Mouse (Mus musculus): ENCODE data around the gene Cdiptos. TPM values are rescaled to one million over a fixed set of nuclear protein-coding genes. Genes with fewer than 3 reads are reported as not detected.

The Cdiptos gene
- polyA plus RNA-seq, 1 experiment from 2014 or later, result 0.88 TPM

DNA sequence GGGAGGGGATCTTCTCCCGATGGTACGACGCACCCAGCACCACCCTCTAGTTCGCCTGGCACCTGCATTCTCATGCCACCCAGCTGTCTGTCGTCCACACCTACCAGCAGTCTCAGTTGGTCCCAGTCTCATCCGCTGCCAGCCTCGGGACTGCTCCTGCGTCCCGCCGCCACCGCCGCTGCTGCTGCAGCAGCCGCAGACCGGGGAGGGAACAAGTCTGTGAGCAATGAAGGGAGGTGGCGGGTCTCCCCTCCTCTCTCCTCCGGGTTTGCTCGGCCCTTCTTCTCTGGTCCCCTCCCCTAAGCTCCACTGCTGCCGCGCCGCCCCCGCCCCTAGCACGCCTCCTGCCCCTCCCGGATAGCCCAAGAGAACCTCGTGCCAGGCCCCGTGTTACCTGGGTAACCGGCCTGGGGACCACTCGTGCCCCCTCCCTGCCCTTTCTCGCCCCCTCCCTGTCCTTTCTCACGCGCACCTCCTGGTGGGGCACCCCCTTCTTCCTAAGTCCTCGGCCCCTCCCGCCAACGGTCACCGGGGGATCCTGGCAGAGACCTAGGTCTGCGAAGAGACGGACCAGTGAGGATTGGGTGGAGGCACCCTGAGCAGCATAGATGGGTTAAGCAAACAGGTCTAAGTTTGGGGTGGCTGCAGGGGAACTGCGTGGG, 45.1 kb upstream of the Cdiptos start, which contains the start of the genes Gm42742 and Prrt2:
Gene Gm42742 (minus strand): TSS at position 197 of the 662 bp plus-strand sequence.
Gene Prrt2 (minus strand): TSS at position 311 of the 662 bp plus-strand sequence.
- Histone ChIP-seq H3K4me2 (ENCODE audit: low read depth, low read length, severe bottlenecking) (peak within 1 kb of the TSS; percentile 81), H3K27ac (ENCODE audit: low read depth, low read length) (peak within 1 kb of the TSS; percentile 81), H3K9ac (ENCODE audit: low read length) (peak within 1 kb of the TSS; percentile 79), H3K9me3 (ENCODE audit: control insufficient read depth, low read length) (no peaks in the 10 kb centered on the region), H3K4me3 (ENCODE audit: low read depth, low read length) (peak within 1 kb of the TSS; percentile 45), H3K36me3 (ENCODE audit: control insufficient read depth, insufficient read depth, low read length) (peaks cover 8% of the 10 kb centered on the region; the same call in 1 of the 2 replicates), H3K27me3 (ENCODE audit: control insufficient read depth, insufficient read depth, low read length) (no peaks in the 10 kb centered on the region), H3K4me1 (replicated peaks; ENCODE audit: control insufficient read depth, insufficient read depth, low read length) (peaks cover 34% of the 10 kb centered on the region)
- ATAC-seq (replicated peaks; ENCODE audit: low FRiP score) (peak; percentile 8; the same call in 1 of the 2 replicates), DNase-seq (ENCODE audit: low spot score) (peak; percentile 87)
- under 1% methylated on average over 36 of the region's 37 CpGs for WGBS

- Histone ChIP-seq H3K9ac (ENCODE audit: low read length) (peak overlapping the region; percentile 79), H3K27me3 (ENCODE audit: control insufficient read depth, insufficient read depth, low read length) (no peaks in the 10 kb centered on the region), H3K4me1 (replicated peaks; ENCODE audit: control insufficient read depth, insufficient read depth, low read length) (peaks cover 40% of the 10 kb centered on the region), H3K4me2 (ENCODE audit: low read depth, low read length, severe bottlenecking) (peak overlapping the region; percentile 81), H3K36me3 (ENCODE audit: control insufficient read depth, insufficient read depth, low read length) (peaks cover 8% of the 10 kb centered on the region; the same call in 1 of the 2 replicates), H3K9me3 (ENCODE audit: control insufficient read depth, low read length) (no peaks in the 10 kb centered on the region), H3K4me3 (ENCODE audit: low read depth, low read length) (peak overlapping the region; percentile 45), H3K27ac (ENCODE audit: low read depth, low read length) (peak overlapping the region; percentile 81)
- ATAC-seq (replicated peaks; ENCODE audit: low FRiP score) (no peak), DNase-seq (ENCODE audit: low spot score) (no peak)
- 28% methylated on average over 5 of the region's 5 CpGs for WGBS
These were observed 44.6 kb upstream of the Cdiptos start for GRCm38 (mm10) chr7:127020491-127020890.

DNA sequence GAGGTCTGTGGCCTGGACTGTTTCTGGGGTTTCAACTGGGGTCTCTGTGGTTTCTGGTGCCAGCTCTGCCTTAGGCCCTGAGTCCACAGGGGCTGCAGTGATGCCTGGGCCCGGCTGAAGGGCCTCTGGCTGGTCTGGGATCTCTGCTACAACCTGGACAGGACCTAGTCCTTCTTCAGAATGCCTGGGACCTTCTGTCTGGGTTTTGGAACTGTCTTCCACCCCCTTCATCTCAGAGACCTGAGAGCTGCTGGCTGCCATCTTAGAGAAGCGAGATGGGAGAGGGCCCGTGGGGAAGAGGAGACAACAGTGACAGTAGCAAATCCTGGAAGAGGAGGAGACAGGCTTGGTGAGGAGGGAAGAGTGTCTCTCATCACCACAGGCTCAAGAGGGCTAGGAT, 44.1 kb upstream of the Cdiptos start:
- peak overlapping the region; percentile 81 for H3K4me2 ChIP-seq (ENCODE audit: low read depth, low read length, severe bottlenecking)
- H3K4me3 ChIP-seq (ENCODE audit: low read depth, low read length), result peak overlapping the region; percentile 45
- H3K4me1 ChIP-seq (replicated peaks; ENCODE audit: control insufficient read depth, insufficient read depth, low read length), result peaks cover 40% of the 10 kb centered on the region
- DNase-seq (ENCODE audit: low spot score) (no peak), ATAC-seq (replicated peaks; ENCODE audit: low FRiP score) (no peak)
- WGBS, result 68% methylated on average over 3 of the region's 3 CpGs
- H3K9ac ChIP-seq (ENCODE audit: low read length), result peak overlapping the region; percentile 79
- H3K9me3 ChIP-seq (ENCODE audit: control insufficient read depth, low read length), result no peaks in the 10 kb centered on the region
- peaks cover 8% of the 10 kb centered on the region; the same call in 1 of the 2 replicates for H3K36me3 ChIP-seq (ENCODE audit: control insufficient read depth, insufficient read depth, low read length)
- H3K27ac ChIP-seq (ENCODE audit: low read depth, low read length), result peak overlapping the region; percentile 81; the same call in 1 of the 2 replicates
- H3K27me3 ChIP-seq (ENCODE audit: control insufficient read depth, insufficient read depth, low read length), result no peaks in the 10 kb centered on the region

GRCm38 (mm10) chr7:127019306-127019960, 43.5 kb upstream of the Cdiptos start:
- Histone ChIP-seq H3K4me3 (ENCODE audit: low read depth, low read length) (no peak overlapping the region), H3K9ac (ENCODE audit: low read length) (peak overlapping the region; percentile 79), H3K27me3 (ENCODE audit: control insufficient read depth, insufficient read depth, low read length) (no peaks in the 10 kb centered on the region), H3K36me3 (ENCODE audit: control insufficient read depth, insufficient read depth, low read length) (peaks cover 8% of the 10 kb centered on the region), H3K9me3 (ENCODE audit: control insufficient read depth, low read length) (no peaks in the 10 kb centered on the region), H3K4me2 (ENCODE audit: low read depth, low read length, severe bottlenecking) (peak overlapping the region; percentile 81), H3K4me1 (replicated peaks; ENCODE audit: control insufficient read depth, insufficient read depth, low read length) (peaks cover 39% of the 10 kb centered on the region), H3K27ac (ENCODE audit: low read depth, low read length) (no peak overlapping the region)
- WGBS, result 88% methylated on average over 14 of the region's 14 CpGs
- DNase-seq (ENCODE audit: low spot score) (no peak), ATAC-seq (replicated peaks; ENCODE audit: low FRiP score) (no peak)

- ATAC-seq (replicated peaks; ENCODE audit: low FRiP score), result no peak
- no peak for DNase-seq (ENCODE audit: low spot score)
- 88% methylated on average over 15 of the region's 15 CpGs for WGBS
- Histone ChIP-seq H3K9me3 (ENCODE audit: control insufficient read depth, low read length) (no peaks in the 10 kb centered on the region), H3K9ac (ENCODE audit: low read length) (peak overlapping the region; percentile 23), H3K4me1 (replicated peaks; ENCODE audit: control insufficient read depth, insufficient read depth, low read length) (peaks cover 31% of the 10 kb centered on the region), H3K4me2 (ENCODE audit: low read depth, low read length, severe bottlenecking) (no peak overlapping the region), H3K27ac (ENCODE audit: low read depth, low read length) (peak overlapping the region; percentile 1; the same call in 1 of the 2 replicates), H3K27me3 (ENCODE audit: control insufficient read depth, insufficient read depth, low read length) (no peaks in the 10 kb centered on the region), H3K36me3 (ENCODE audit: control insufficient read depth, insufficient read depth, low read length) (peaks cover 6% of the 10 kb centered on the region), H3K4me3 (ENCODE audit: low read depth, low read length) (no peak overlapping the region)
These were observed 42.8 kb upstream of the Cdiptos start for GRCm38 (mm10) chr7:127018416-127019305.

- Histone ChIP-seq H3K9ac (ENCODE audit: low read length) (peak overlapping the region; percentile 35), H3K4me2 (ENCODE audit: low read depth, low read length, severe bottlenecking) (no peak overlapping the region), H3K27ac (ENCODE audit: low read depth, low read length) (0 out of 2 replicates have a peak overlapping the region, but pooled peaks have one; percentile 1), H3K4me1 (replicated peaks; ENCODE audit: control insufficient read depth, insufficient read depth, low read length) (peaks cover 24% of the 10 kb centered on the region), H3K9me3 (ENCODE audit: control insufficient read depth, low read length) (no peaks in the 10 kb centered on the region), H3K4me3 (ENCODE audit: low read depth, low read length) (no peak overlapping the region), H3K36me3 (ENCODE audit: control insufficient read depth, insufficient read depth, low read length) (peaks cover 4% of the 10 kb centered on the region), H3K27me3 (ENCODE audit: control insufficient read depth, insufficient read depth, low read length) (no peaks in the 10 kb centered on the region)
- 65% methylated on average over 6 of the region's 6 CpGs for WGBS
- DNase-seq (ENCODE audit: low spot score) (no peak), ATAC-seq (replicated peaks; ENCODE audit: low FRiP score) (no peak)
These were observed 42.0 kb upstream of the Cdiptos start for GRCm38 (mm10) chr7:127017950-127018345.

- peak within 1 kb of the TSS; percentile 94 for H3K9ac ChIP-seq (ENCODE audit: low read length)
- peak within 1 kb of the TSS; percentile 96 for H3K4me2 ChIP-seq (ENCODE audit: low read depth, low read length, severe bottlenecking)
- H3K4me1 ChIP-seq (replicated peaks; ENCODE audit: control insufficient read depth, insufficient read depth, low read length), result peaks cover 19% of the 10 kb centered on the region
- H3K27ac ChIP-seq (ENCODE audit: low read depth, low read length), result peak within 1 kb of the TSS; percentile 93
- H3K4me3 ChIP-seq (ENCODE audit: low read depth, low read length), result peak within 1 kb of the TSS; percentile 77
- no peaks in the 10 kb centered on the region for H3K9me3 ChIP-seq (ENCODE audit: control insufficient read depth, low read length)
- H3K27me3 ChIP-seq (ENCODE audit: control insufficient read depth, insufficient read depth, low read length), result no peaks in the 10 kb centered on the region
- WGBS, result 4% methylated on average over 39 of the region's 39 CpGs
- peak; percentile 76 for ATAC-seq (replicated peaks; ENCODE audit: low FRiP score)
- H3K36me3 ChIP-seq (ENCODE audit: control insufficient read depth, insufficient read depth, low read length), result peaks cover 2% of the 10 kb centered on the region
- peak; percentile 99 for DNase-seq (ENCODE audit: low spot score)
These were observed 41.4 kb upstream of the Cdiptos start, which contains the start of gene Pagr1a for GRCm38 (mm10) chr7:127016971-127017949. TSS of gene Pagr1a (minus strand) at chr7:127017352.

Data from forebrain, embryonic 11.5 days (tissue).